8 mouse cellular contexts compared by ENCODE assay signal in genomic region chr9:37207929-37208411, GRCm38 (mm10). TPM values are rescaled to one million over a fixed set of nuclear protein-coding genes. Genes with fewer than 3 reads are reported as not detected.
DNase-seq lines count a peak whose midpoint lies in the region; ATAC-seq lines count a peak whose summit lies in the region.

TSS of gene Tmem218 (plus strand) at chr9:37208223.

- peak within 1 kb of the TSS; percentile 66 for H3K9ac ChIP-seq in hindbrain, embryonic 15.5 days

- no peaks in the 10 kb centered on the region for H3K9me3 ChIP-seq in hindbrain, embryonic 15.5 days

- no peaks in the 10 kb centered on the region for H3K36me3 ChIP-seq in hindbrain, embryonic 15.5 days

- peak; percentile 91 for DNase-seq in T-cell, adult 2 months (ENCODE audit: low spot score)
- DNase-seq in cerebellum, postnatal 36 days, result peak; percentile 90 to 97
- peak; percentile 88 to 98 for DNase-seq in frontal cortex, postnatal 36 days (ENCODE audit: low spot score in 2 of 2)
- DNase-seq in left cerebral cortex, adult 11 months (ENCODE audit: low spot score), result peak; percentile 98
- DNase-seq in lung, postnatal 4 days, result peak; percentile 93 to 94
- DNase-seq in retina, postnatal 7 days (ENCODE audit: low read depth, low spot score), result peak; percentile 98
- peak; percentile 63 for DNase-seq in urinary bladder, adult 2 months (ENCODE audit: low spot score)

- H3K4me2 ChIP-seq in hindbrain, embryonic 15.5 days, result peak within 1 kb of the TSS; percentile 77

- H3K27me3 ChIP-seq in hindbrain, embryonic 15.5 days, result no peaks in the 10 kb centered on the region

- H3K4me1 ChIP-seq in hindbrain, embryonic 15.5 days (replicated peaks), result peaks cover 15% of the 10 kb centered on the region

- H3K27ac ChIP-seq in hindbrain, embryonic 15.5 days (replicated peaks), result peak within 1 kb of the TSS; percentile 88

- ATAC-seq in hindbrain, embryonic 15.5 days (ENCODE audit: low FRiP score, low read depth), result peak; percentile 100

- H3K4me3 ChIP-seq in hindbrain, embryonic 15.5 days, result peak within 1 kb of the TSS; percentile 63

- under 1% methylated on average over 21 of the region's 21 CpGs for WGBS in hindbrain, embryonic 15.5 days

RNA-seq across cellular contexts. Expression of gene Tmem218, which starts in this region (rescaled TPM):
- polyA plus RNA-seq in hindbrain, embryonic 15.5 days (2015; fragmentation: Nextera tagmentation; extraction: Ambion mirVana), result 9.6 and 10.3 TPM in 2 replicates
- polyA plus RNA-seq in urinary bladder, adult 2 months (2012; rRNA removed), result 4.4 and 5.3 TPM in 2 replicates

Comparison
In these comparisons a context has a peak if more than half of its experiments do, and no peak if none do; other contexts are left out.
1. Peak in every context shown above with its lines: DNase-seq, ATAC-seq, H3K4me3 ChIP-seq and H3K27ac ChIP-seq.